Mouse (Mus musculus): Measurements from ENCODE around the gene Sim2.

Gene Sim2

DNA sequence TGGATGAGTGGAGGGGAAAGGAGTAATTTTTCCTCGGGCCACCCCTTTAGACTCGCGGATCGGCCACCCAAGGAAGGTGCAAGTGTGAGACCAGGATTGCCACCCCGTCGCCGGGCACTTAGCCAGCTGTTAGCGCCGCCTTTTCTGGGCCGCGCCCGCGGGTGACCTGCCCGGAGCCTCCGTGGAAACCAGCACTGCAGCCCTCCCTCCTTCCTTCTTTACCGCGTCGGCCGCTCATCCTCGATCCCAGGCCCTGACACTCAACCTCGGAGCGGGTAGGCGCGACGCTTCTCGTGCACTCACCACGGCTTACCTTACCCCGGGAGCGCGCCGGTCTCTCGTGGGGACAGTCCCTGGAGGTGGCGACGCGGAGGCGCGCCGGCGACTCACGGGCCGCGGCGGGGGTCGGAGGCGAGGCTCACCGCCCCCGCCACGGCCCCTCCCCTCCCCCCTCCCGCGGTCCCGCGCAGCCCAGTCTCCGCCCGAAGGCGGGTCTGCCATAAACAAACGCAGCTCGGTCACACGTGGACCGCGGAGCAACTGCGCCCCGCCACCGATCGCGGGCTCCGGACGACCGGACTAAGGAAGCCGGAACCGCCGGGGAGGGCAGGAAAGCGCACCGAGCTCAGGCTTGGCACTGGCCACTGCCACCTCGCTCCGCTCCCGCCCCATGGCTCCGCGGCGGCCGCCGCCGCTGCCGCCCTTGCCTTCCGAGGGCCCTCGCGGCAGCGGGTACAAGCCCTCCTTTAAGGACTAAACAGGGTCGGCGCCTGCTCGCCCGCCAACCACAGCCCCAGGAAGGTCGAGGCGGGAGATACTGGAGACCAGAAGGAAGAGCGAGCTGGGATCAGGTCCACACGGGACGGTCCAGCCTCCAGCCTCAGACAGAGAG, at the start of gene Sim2:
TSS of gene Sim2 (plus strand) at position 221 of the 892 bp plus-strand sequence.
- DNase-seq (ENCODE audit: low spot score), result peak; percentile 30

DNA sequence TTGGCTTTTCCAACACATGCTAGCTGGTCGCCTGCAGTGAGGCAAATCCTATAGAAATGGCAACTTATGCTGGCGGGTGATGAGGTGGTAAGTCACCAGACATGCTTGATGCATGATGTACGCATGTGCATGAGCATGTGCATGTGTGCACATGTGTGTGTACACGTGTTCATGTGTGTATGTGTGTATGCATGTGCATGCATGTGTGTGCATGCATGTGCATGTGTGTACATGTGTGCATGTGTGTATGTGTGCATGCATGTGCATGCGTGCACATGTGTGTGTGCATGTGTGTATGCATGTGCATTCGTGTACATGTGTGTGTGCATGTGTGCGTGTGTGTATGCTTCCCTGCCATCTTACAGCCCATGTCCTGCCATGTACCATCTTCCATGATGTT, 47.5 kb upstream of the Sim2 start:
- no peak for DNase-seq (ENCODE audit: low spot score)

DNA sequence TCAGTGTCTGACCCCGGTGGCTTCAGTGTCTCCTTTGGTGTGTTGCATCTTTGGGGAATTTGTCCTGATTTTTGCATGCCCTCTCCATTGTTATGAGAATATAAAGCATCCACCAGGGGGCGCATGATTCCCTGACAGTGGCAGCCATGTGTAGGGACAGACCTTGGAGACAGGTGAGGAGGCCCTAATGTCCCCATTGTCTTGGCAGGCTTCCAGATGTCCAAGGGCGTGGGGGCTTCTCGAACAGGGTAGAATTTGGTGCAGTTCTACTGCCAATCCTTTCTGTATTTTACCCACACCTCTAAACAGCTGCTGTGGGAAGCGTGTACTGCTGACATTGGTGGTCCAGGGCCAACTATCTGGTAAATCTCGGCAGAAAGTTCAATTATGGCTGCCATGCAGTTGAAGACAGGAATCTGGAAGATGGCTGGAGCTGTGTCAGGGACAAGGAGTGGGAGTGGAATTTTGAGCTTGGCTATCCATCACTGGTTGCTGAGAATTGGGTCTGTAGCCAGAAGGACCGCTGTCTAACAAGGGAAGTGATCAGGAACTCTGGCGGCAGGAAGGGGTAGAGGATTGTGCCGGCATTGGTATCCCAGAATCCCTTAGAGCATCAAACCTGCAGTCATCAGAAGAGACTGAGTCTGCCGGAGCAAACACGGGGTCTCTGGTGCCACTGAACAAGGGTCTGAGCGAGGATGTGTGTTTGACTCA, 46.3 kb upstream of the Sim2 start:
- peak; percentile 71 for DNase-seq (ENCODE audit: low spot score)

DNA sequence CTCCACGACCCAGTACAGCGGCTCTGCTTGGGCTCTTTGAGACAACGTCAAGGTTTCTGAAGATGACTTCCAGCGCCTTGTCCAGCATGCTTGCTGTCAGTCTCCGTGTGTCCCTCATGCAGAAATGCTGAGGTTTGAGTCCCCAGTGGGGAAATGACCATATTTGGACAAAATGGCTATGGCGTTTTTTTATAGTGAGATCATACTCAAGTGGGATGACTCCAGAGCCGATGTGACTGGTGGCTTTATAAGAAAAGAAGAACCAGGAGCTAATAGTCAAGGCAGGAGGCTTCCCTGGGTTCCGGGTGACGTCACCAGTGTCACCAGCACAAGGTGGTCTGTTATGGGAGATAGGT, 45.8 kb upstream of the Sim2 start:
- DNase-seq (ENCODE audit: low spot score), result no peak

DNA sequence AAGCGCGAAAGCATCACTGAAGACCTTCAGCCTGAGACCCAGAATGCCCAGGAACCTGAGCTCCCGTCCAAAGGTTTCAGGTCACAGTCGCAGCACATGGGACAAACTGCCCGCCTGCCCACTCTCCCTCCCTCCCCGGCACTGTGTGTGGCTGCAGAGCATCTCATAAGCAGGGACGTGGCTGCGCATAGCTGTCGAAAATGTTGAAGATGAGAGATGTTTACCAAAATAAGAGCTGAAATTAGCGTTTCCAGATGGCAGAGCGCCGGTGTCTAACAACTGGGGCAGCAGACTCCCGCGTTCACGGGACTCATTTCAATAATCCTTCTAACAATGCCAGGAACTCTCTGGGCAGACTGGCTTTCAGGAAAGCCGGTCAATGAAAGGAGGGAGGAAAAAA, 44.2 kb upstream of the Sim2 start:
- no peak for DNase-seq (ENCODE audit: low spot score)

DNA sequence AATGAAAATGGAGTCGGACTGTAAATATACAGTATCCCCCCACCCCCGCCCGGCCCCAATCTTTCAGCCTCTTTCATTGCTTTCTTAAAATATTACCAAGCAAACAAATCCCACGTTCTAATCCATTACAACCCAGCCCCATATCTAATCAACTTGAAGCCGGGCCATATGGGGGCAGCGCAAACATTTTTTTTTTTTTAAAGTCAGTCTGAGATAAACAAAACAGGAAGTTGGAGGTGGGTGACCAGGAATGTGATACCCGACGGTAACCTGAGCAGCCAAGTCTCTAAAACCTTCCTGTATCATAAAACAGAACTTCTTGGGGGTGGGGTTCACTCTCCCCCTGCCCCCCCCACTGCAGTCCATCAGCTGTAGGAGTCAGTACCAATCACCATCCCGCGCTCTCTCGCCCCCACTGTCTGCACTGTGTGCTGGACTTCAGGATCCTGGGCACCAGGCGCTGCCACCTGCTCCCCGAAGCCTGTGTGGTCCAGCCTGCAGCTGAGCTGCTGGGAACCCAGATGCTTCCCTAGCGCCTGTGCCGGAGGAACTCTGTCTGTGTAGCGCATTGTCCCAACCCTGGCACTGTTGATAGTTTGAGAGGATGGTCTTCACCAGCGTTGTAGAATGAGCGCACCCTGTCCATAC, 43.5 kb upstream of the Sim2 start:
- no peak for DNase-seq (ENCODE audit: low spot score)

DNA sequence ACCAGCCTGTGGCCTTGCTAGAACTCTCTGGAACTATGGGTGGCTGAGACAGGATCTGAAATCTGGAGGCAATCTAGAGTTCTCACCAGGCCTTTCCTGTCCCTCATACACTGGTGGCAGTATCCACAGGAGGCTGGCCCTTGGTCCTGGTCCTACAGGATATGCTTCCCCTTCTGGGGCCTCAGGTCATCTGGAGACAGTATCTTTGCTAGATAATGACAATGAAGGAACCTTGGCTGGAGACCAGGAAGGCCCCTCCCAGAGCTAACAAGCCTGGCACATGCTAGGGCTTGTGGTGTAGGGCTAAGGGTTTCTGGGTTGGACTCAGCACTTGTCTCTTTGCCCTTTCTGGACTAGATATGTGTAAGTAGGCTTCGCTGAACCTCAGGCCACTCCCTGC, 40.9 kb upstream of the Sim2 start:
- no peak for DNase-seq (ENCODE audit: low spot score)

DNA sequence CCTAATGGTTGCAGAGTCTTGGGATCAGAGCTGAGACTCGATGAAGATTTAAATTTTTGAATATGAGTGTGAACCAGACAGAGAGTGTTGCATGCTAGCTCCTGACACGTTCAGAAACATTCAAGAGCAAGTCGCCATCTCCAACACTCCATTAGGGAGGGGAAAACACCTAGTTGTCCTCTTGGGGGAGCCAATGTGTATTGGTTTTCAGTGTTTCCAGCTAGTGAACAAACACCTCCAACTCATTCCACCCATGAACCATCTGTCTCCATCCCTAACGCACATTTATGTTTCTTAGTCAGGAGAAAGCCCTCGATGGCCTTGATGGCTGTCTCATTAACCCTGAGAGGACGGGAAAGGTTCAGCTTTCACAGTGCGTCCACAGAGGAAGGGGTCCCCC, 39.7 kb upstream of the Sim2 start:
- DNase-seq (ENCODE audit: low spot score), result no peak

DNA sequence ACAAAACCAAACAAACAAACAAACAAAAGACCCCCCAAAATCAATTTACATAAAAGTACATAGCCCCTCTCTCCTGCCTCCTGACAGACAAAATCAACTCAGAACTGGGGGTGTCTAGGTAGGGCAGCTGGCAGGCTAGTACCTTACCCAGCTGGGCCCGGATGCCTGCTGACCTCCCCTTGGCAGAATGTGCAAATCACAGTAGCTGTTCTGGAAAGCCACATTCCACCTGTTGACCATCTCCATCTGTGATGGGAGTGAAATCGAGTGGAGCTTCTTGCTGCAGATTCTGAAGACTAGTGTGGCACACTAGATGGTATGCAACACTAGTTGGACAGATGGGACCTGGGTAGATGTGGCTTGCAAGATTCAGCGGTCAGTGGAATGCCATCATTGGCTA, 34.4 kb upstream of the Sim2 start:
- DNase-seq (ENCODE audit: low spot score), result no peak

DNA sequence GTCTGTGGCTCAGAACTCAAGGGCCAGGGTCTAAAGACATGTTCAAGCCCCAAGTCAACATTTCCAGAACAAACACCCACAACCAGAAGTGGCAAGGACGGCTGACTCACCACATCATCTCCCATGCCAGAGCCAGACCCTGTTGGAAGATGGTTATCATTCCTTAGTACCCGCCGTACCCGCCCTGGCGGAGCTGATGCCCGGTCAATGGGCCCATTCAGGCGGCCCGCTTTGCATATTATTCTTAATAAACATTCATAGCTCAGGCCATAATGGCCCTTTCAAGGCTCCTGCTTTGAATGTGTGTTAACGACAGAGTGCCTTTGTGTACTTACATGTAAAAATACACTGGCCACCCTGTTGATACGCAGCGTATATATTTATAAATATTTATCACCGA, 29.6 kb upstream of the Sim2 start:
- DNase-seq (ENCODE audit: low spot score), result no peak

DNA sequence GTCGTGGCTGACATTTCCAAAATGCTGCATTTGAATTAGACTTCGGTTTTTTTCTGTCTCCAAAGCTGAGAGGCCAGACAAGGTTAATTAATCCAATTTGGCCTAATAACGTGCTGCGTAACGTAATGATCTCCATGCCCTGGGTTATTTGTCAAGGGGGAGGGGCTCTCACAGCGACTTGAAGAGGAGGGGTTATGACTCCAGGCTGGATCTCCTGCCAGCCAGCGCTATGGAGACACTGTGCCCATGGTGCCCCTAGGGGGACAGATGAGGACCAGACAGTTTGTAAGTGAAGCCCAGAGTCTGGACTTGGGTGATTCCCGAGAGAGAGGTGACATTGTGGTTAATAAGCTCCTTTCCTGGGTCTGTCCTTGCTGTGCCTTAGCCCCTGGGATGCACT, 29.2 kb upstream of the Sim2 start:
- DNase-seq (ENCODE audit: low spot score), result no peak

DNA sequence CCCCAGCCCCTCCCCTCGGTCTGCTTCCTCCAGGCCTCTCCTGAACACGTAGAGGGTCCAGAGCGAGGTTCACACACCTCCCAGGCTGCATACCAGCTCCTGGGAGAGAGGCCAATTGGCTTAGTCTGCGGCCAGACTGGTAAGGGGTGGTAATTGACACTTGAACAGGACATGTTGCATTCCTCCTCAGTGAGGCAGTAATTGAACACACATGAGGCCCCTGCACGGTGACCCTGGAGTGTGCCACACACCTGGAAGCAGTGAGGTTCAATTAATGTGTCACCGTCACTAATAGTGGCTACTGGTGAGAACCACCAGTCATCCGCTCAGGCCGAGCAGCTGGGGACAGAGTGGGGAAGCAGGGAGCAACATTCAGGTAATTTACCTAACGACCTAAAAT, 24.9 kb upstream of the Sim2 start:
- DNase-seq (ENCODE audit: low spot score), result no peak

DNA sequence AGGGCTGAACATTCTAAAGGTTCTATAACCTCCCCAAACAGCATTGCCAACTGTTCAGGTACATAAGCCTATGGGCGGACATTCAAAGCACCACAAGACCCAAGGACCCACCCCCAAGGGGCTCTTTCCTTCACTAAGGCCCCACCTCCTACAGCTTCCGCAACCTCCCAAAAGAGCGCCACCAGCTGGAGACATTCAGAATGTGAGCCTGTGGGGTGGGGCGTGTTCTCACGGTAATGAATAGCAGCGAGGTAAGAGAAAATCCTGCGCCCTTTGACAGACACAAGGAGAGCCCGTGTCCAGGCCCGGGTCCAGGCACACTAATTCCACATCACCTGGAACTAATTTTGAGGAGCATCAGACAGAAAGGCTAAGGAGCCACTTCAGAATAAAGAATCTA, 20.5 kb upstream of the Sim2 start:
- DNase-seq (ENCODE audit: low spot score), result no peak

DNA sequence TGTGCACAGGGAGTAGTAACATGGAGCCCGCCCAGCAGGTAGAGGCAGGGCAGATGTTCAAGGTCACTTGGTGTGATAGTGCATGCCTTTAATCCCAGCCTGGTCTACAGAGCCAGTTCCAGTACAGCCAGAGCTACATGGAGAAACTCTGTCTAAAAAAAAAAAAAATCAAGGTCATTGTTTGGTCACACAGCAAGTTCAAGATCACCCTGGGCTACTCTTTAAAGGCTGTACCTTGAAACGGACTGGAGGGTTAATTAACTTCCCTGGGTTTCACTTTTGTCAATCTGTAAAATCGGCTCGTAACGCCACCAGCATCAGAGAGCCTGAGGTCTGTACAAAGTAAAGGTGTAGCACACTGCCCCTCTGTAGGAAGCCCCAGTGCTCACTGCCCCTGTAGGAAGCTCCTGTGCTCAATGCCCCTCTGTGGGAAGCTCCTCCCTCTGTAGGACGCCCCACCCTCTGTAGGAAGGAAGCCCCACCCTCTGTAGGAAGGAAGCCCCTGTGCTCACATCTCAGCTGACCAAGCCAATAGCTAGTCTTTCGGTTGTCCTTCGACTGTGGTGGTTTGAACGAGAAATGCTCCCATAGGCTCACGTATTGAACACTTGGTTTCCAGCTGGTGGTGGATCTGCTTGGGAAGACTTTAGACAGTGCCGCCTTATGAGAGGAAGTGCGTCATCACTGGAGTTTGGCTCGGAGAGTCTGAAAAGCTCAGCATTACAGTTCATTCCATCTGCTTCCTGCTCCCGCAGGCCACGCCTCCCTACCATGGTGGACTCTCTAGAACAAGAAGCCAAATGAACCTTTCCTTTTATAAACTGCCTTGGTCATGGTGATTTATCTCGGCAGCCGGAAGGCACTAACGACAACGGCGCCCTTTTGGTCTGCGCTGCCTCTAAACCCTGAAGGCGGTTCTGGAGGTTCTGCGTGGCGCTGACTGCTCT, 18.7 kb upstream of the Sim2 start:
- DNase-seq (ENCODE audit: low spot score), result no peak

DNA sequence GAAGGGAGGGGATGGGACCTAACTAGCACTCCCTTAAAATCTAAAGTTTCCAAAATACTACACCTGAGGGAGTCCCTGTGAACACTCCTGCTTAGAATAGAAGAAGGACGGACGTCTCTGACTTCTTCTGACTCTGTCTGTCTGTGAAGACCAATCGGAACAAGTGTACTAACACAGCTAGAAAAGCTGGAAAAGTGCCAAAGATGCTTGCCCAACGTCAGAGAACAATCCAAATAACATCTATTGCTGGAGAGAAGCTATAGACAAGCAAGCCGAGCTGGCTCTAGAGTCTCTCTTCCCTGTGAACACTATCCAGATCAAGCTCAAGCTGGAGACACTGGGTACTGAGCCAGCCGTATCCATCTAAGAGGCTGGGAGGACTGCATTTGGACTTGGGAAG, 18.0 kb upstream of the Sim2 start:
- DNase-seq (ENCODE audit: low spot score), result no peak

DNA sequence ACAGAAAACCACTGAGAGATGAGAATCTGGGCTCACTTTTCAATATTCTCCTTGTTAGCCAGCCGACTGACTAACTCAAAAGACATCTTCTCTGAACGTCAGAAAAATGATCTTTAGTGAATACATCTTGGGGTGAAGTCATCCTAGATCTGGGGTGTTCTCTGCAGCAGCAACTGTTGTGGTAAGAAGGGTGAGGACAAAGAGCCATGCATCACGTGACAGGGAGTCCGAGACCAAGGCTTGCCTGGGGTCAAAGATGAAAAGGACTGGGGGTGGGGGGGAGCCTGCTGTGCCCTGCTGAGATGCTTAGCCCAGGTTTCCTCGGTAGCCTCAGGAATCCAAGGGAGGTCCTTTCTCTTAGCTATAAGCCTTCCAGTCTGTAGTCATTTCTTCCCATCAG, 17.5 kb upstream of the Sim2 start:
- DNase-seq (ENCODE audit: low spot score), result no peak

DNA sequence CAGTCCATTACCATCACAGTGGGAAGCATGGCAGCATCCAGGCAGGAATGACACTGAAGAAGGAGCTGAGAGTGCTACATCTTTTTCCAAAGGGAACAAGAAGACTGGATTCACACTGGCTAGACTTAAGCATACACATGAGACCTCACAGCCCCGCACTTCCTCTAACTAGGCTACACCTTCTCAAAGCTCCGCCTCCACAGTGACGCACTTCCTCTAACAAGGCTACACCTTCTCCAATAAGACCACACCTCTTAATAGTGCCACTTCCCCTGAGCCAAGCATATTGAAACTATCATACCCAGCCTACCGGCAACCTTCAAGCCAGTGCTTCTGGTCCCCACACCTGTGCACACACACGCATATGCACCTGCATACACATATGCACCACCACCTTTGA, 15.7 kb upstream of the Sim2 start:
- DNase-seq (ENCODE audit: low spot score), result no peak

DNA sequence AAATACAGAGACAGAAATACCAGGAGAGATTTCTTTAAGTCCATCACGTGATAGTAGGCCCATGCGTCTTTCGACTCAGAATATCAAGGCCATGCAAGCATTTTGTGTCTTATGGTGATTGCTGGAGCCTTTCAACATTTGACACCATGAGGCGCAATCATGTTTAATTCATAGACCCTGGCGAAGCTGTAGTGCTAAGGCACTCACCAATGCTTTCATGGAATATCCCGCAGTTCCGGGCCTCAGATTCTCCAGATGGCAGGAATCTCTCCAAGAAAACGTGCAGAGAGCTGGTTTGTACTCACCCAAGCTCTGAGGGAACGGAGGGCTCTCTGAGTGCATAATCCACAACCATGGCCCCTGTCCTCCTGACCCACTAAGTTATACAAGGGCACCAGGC, 13.8 kb upstream of the Sim2 start:
- no peak for DNase-seq (ENCODE audit: low spot score)

DNA sequence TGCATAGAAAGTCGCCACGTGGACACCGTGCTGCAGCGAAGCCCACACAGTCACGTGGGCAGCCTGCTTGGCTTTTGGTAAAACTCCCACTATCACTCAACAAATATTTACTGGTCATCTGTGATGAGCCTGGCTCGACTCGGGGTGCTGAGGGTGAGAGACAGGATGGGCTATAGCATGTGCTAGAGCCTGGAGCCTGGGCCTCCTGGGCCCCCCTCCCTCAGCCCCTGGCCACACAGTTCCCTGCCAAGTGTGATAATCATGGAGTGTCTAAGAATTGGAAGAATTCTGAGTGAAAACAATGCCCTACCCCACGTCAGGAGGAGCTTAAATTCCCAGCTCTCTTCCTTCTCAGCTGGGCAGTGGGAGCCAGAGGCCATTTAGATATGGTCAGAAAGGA, 13.3 kb upstream of the Sim2 start:
- no peak for DNase-seq (ENCODE audit: low spot score)

DNA sequence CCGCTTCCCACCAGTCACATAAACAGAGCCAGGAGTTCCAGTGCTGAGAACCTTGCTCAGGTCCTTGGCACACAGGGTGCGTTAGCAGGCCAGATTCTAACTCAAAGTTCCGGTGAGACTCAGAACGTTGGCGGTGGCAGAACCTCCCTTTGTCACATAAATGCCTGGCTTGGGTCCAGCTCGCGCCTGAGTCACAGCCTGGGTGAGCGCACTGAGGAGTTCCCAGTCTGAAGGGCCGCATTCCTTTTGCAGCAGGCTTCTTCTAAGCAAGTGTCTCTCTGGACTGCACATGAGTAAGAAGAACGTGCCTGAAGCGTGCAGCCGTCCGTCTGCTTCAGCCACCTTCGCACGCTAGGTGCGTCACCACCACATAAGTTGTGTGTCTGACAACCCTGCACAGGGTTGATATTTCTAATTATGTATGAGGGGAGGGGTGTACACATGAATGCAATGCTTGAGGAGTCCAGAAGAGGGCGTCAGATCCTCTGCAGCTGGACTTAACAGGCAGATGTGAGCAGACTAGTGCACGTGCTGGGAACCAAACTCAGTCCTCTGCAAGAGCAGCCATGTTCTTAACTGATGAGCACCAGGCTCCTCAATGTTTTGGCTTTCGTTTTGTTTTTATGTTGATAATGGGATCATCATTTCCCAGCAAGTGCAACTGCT, 9.2 kb upstream of the Sim2 start:
- DNase-seq (ENCODE audit: low spot score), result peak; percentile 74

DNA sequence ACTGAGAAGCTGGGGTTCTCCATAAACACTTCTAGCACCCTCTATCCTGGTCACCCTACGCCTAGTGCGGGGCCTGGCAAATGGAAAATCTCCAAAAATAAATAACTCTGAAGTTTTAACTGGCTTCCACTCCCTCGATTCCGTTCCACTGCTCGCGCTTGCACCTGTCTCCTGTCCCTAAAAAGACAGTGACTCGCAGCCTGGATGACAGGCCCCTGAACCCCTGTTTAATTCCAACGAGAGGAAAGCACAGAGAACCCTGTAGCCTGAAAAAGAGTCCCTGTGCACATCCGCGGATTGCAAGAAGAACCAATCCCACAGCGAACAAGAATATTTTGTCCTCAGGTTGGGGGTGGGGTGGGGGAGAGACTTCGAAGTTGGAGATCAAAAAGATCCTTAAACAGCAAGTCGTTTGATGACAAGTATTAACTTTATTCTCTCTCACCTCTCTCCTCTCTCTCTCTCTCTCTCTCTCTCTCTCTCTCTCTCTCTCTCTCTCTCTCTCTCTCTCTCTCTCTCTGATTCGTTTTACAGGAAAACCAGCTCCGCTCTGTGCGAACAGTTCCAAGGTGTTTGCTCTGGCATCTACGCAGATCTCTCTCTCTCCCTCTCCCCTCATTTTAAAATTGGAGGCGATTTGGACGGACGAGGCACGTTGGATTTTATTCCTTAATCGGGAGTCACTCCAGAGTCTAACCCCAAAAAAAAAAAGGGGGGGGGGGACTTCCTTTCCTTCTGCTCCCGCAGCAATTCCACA, 6.2 kb upstream of the Sim2 start:
- DNase-seq (ENCODE audit: low spot score), result no peak

All from urinary bladder, postnatal 25 days (tissue).